Mouse (Mus musculus) kidney, adult 9 months (tissue): Measurements from ENCODE around the gene Wdr82.

Source experiments
- DNase-seq: peaks from one replicate; pipeline ENCODE4 v3.0.0; 2022

The Wdr82 gene

DNA sequence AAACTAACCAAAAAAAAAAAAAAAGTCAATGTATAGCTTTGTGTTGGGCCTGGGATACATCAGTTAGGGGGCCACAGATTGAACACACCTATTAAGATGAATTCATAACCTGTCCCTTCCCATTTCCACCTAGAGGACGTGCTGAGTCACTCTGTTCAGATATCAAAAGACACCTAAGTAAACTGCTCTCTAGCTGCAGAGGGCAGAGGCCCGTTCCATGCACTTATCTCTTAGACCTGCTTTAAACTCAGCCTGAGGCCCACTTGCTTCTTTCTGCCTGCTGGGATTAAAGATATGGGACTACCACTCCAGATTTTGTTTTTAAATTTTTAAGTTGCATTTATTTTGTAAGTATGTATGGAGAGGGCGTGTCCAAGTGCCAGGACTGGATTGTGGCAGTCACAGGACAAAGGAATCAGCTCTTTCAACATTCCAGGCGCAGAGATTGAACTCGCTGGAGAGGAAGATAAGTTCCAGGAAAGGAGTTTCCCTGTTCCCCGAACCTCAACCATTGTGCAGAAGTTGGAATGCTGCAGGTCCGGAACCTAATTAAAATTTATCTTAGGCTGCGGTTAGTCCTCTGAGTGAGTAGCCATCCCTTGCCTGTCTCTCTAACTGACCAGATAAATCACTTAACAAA is 57.2 kb downstream of the Wdr82 start:
- no peak for DNase-seq

DNA sequence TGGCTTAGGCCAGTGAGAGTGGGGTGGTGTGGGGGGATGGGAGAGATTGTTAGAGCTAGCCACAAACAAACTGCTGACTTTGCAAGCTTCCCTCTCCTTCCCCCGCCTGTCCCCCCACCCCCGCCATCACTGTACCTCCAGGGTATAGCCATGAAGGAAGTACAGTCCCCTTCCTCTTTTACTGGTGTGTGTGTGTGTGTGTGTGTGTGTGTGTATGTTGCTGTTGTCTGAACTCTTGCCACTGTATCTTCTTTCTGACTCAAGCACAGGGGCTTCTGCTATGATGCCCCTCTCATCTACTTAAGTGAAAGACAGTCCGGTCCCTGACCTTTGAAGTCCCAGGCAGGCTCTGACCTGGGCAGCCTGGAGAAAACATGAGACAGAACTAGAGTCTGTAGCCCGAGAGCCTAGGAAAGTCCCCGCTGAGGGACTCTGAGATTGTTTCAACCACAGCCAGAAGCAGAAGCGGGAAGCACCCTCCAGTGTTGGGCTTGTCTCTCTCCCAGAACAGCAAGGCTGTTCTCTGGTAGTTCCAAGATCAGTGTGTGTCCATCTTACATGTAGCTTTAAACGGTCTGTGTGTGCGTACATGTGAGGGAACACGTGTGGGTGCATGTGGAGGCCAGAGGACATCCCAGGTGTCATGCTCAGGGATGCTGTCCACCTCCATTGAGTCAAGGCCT is 59.5 kb downstream of the Wdr82 start:
- no peak for DNase-seq

DNA sequence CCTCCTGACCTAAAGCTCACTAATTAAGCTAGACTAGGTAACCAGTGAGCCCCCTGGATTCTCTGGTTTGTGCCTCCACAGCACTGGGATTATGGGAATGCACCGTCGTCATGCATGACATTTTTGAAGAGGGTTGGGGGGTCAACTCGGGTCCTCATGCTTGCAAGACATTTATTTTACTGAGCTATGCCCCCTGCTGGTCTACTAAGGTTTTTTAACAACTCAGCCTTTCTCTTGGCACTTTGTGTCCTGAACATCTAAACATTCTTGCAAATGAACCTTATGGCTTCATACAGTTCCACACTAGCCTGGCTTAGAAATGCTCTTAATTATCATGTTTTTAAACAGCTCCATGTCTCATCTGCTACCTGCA is 60.0 kb downstream of the Wdr82 start:
- no peak for DNase-seq

DNA sequence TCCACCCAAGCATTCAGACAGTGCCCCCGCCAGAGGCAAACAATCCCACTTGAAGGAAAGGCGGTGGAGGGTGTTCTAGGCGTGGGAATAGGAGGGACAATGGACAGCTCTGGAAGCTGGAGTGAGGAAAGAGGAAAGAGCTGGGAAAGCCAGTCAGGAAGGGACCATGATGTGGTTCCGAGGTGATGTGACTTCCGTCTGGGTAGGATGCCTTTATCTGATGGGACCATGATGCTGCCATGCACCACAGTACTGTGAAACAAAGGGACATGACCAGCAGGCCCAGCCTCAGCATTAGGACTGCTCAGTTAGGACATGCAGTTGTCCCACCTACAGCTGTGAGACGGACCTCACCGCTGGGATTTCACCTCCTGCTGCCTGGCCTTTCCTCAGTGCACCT is 60.5 kb downstream of the Wdr82 start:
- no peak for DNase-seq

DNA sequence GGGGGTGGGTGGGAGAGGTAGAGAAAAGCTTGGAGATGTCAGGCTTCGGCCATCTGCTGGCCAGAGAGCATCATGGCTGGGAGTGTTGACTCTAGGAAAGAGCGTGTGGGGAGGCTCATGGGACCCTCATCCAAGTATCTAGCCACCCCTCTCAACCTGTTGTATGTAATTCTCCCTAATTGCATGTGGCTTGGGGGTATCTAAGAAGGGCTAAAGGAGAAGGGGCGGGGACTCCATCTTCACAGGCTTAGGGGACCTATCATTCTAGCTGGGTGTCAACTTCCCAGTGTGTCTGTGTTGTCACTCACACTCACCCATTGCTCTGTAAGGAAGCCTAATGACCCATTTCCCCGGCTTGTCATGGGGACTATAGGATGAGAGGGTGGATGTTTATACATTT is 61.1 kb downstream of the Wdr82 start:
- no peak for DNase-seq

DNA sequence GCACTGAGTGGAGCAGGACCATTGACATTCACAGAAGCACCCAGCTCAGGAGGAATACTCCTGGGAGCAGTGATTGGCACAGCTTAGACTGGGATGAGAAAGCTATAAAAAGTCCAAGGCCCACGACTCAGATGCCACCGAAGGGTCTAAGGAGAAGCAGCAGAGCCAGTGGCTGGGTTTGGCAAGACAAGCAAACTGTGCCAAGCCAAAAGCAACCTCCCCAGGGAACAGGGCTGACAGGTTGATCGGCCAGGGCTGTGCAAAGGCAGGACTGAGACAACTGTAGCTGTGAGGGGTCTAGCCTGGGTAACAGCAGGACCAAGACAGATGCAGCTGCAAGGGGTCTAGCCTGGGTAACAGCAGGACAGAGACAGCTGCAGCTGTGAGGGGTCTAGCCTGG is 62.2 kb downstream of the Wdr82 start:
- DNase-seq = no peak

DNA sequence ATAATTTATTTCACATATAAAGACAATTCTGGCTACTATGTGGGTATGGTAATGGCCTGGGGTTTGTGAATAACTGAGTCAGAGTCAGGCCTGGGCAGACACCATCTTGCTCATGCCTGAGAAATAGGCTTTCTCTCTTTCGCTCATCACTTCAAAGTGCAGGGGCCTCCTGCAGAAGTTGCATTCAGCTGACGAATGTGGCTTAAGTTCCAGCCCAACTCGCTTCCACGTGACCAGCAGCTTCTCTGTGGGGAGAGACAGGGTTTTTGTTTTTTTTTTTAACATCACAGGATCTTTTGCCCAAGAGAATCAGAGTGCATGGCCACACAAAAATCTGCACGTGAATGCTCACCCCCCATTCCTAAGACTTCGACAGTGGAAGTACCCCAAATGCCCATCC is 63.2 kb downstream of the Wdr82 start:
- no peak for DNase-seq

DNA sequence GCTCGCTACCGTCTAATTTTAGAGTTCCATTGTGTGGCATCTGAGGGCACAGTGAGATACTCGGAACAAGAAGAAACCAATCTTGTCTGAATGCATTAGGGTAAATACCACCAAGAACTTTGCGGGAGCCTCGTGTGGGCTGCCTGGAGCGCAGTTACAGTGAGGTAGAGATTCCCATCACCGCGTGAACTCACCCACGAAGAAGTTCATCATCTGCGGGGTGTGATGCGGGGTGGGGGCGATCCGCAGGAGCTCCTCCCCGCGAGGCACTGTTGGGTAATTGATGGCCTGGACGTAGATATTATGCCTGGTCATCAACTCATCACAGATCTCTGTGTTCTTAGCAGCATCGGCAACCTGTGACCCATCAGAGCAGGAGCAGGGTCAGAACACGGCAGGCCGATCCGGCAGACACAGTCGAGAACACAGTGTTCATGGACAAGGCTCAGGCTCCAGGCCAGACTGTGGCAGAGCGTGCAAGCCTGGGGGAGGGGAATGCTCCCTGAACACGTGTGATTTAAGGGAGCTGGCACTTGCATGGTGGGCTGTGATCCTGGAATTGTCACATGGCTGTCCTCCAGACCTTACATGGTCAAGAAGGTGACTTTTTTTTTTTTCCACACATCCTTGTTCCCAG is 64.6 kb downstream of the Wdr82 start:
- peak; percentile 83 for DNase-seq

DNA sequence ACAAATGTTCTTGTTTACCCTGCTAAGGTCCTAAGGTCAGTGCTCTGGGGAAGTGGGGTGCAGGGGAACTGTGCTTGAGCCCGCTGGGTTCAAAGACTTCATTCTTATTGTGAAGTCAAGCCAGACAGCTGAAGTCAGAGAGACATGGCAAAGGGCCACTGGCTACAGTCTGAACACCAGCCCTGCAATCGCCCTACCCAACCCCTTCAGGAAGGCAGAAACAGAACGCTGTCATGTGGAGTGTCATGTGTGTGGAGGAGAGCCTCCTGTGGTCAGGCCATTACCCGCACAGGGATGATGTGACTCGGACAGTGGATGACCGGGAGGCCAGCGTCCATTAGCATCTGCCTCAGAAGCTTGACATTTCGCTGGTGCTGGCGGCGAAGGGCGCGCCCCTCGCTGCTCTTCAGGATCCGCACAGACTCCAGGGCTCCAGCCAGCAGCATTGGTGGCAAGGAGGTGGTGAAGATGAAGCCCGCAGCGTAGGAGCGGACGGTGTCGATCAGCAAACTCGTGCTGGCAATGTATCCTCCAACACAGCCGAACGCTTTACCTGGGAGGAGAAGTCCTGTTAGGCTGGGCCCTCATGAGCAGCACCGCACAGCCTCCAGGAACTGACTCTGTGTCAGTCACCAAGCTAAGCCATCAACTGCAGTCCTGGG is 65.6 kb downstream of the Wdr82 start:
- DNase-seq = peak; percentile 92

DNA sequence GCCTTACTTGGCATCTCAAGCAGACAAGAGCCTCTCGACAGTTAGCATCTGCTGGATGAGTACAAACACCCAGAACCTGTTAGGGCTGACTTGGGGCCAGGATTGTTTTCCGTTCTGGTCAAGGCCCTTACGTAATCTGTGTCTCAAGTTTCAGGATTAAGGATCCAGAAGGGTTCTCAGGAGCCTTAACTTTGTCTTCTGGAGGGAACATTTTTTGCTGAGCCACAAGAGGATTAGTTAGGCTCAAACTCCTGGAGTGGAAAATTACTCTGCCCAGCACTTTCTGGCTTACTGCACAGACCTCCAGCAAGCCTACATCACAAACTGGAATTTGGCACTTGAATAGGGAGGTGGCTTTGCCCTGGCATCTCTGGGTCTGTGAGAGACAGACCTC is 66.1 kb downstream of the Wdr82 start:
- peak; percentile 83 for DNase-seq

DNA sequence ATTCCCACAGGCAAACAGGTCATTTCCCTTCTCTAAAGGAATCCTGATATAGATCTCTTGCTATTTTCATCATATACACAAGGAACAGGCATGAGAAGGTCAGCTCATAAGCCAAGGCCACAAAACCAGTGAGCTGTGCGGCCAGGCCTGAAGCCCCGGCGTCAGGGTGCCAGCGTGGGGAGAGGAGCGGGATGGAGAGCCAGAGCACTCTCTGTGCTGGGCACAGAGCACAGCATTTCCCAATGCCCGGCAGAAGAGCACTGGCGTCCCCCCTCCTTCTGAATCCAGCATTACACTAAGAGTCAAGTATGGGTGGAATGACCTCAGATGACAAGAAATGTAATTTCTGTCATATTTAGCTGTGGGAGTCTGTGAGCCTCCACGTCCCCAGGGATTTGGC is 66.7 kb downstream of the Wdr82 start:
- DNase-seq = no peak

DNA sequence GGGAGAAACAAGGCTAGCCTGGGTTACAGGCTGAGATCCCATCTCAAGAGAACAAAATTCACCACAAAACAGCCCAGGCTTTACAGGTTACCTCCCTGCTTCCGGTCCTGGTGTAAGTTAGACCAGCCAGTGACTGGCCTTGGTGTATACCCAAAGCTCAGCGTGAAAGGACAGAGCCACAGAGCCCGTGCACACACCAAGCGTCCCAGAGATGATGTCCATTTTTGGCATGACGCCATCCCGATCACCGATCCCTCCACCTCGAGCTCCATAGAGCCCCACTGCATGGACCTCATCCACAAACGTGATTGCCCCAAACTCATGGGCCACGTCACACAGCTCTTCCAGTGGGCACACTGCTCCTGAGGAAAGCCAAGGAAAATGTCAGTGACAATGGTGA is 67.2 kb downstream of the Wdr82 start:
- no peak for DNase-seq
